Mouse (Mus musculus) testis, adult 2 months (tissue): ENCODE results near the gene Tpi1. TPM values are rescaled to one million over a fixed set of nuclear protein-coding genes. Genes with fewer than 3 reads are reported as not detected.
"Not testable (repeated sequence)": the region's sequence is repeated elsewhere in the genome, so short reads cannot be mapped to it uniquely, and the experiment has no call there.

Experiments
- H3K27ac ChIP-seq: fragments of 200-500 bp; 2 replicates; pipeline ENCODE4 v1.5.1; 2012; ENCODE audit warnings: low read depth, low read length; ENCODE audit not compliant: control insufficient read depth, insufficient read depth
- H3K27me3 ChIP-seq: fragments of 200-500 bp; 2 replicates; pipeline ENCODE4 v1.6.1; 2012; ENCODE audit warnings: mild to moderate bottlenecking, low read length, moderate library complexity; ENCODE audit not compliant: control insufficient read depth, insufficient read depth
- H3K36me3 ChIP-seq: fragments of 200-500 bp; 2 replicates; pipeline ENCODE4 v1.6.1; 2012; ENCODE audit warnings: mild to moderate bottlenecking, low read length; ENCODE audit not compliant: control insufficient read depth, insufficient read depth
- H3K4me1 ChIP-seq: fragments of 200-500 bp; 2 replicates; pipeline ENCODE4 v1.6.1; 2012; ENCODE audit warnings: low read length; ENCODE audit not compliant: control insufficient read depth, insufficient read depth
- H3K4me3 ChIP-seq: fragments of 200-500 bp; 2 replicates; pipeline ENCODE4 v1.5.1; 2012; ENCODE audit warnings: low read depth, mild to moderate bottlenecking, low read length, moderate library complexity, mixed read lengths; ENCODE audit not compliant: control insufficient read depth
- CTCF ChIP-seq: fragments of 200-500 bp; IDR thresholded peaks from 2 replicates; pipeline ENCODE4 v1.5.1; 2012; ENCODE audit warnings: low read depth, mild to moderate bottlenecking, inconsistent platforms, low read length, moderate library complexity; ENCODE audit not compliant: control insufficient read depth, insufficient read depth, insufficient replicate concordance
- POLR2A ChIP-seq: fragments of 200-500 bp; IDR thresholded peaks from 2 replicates; pipeline ENCODE4 v1.6.1; 2012; ENCODE audit warnings: low read depth, mild to moderate bottlenecking, inconsistent platforms, low read length, moderate library complexity; ENCODE audit not compliant: control insufficient read depth
- polyA plus RNA-seq: library from polyadenylated mRNA; depleted of rRNA; stranded (reverse); fragments of >200 nt; gene quantifications from 2 replicates; pipeline ENCODE4 v1.2.3, GENCODE M21; 2012

Tpi1 gene
- polyA plus RNA-seq, 1 experiment, result 473 TPM

DNA sequence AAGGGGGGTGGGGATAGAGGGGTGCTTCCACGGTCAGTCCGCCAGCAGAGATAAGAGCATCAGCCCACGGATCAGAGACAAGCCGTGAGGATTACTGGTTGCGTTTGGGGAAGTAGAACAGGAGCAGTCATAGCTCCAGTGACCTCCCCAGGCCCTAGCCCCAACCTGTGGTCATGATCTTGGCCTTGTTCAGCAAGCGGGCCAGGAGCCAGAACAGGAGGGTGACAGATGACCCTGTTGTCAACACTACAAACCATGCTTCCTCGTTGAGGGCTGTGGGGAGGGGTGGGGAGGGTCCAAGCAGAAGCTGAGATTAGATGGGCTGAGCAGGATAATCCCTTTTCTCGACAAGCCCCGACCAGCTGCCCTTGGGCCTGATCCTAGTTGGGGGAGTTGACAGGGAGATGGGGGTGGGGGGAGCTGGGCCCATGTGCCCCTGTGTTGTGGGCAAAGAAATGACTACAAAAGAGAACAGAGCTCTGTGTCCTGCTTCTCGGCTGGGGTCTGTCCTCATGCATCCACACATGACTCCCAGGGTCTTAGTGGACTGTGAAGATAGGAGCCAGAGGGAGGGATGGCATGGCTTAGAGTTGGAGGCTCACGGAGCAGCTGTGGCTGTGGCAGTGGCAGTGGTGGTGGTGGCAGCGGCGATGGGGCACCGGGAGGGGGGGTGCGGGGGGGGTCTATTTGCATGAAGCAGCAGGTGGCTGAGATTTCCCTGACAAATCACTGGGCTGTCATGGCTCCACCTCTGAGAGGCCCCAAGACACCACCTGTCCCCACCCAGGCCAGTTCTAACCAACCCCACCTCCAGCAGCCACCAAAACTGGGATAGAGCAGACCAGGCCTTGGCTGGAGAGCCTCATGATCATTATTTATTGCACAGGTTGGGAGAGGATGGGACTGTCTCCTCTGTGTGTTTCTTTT lies 26.4 kb upstream of the Tpi1 start, which contains the start of gene Gnb3:
Gene Gnb3 (minus strand): TSS at position 35 of the 927 bp plus-strand sequence.
- no peak within 1 kb of the TSS for H3K4me3 ChIP-seq
- no peaks in the 10 kb centered on the region for H3K27me3 ChIP-seq
- no peaks in the 10 kb centered on the region for H3K4me1 ChIP-seq
- no peaks in the 10 kb centered on the region for H3K36me3 ChIP-seq
- no peak for TF ChIP-seq CTCF
- no peak for TF ChIP-seq POLR2A
- no peak within 1 kb of the TSS for H3K27ac ChIP-seq

DNA sequence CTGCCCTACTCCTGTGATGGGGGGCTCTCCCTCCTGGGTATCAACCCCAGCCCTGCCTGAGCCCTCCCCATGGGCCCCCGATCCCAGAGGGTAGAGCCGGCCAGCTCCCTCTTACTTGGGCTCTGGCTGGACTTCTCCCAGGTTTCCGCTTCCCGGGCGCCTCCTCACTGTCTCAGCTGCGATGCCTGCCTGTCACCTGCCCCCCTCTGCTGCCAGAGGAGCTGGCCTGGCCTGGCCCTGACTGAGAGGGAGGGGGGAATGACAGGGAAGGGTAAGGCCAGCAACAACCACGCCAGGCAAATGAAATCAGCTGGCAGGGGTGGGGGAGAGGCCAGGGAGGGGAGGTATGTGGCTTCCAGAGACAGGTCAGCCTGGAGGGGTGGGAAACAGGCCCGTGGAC lies 25.7 kb upstream of the Tpi1 start:
- Histone ChIP-seq H3K27ac (no peak overlapping the region), H3K4me1 (no peaks in the 10 kb centered on the region), H3K27me3 (no peaks in the 10 kb centered on the region), H3K36me3 (no peaks in the 10 kb centered on the region), H3K4me3 (no peak overlapping the region)
- TF ChIP-seq CTCF, result no peak
- no peak for TF ChIP-seq POLR2A

DNA sequence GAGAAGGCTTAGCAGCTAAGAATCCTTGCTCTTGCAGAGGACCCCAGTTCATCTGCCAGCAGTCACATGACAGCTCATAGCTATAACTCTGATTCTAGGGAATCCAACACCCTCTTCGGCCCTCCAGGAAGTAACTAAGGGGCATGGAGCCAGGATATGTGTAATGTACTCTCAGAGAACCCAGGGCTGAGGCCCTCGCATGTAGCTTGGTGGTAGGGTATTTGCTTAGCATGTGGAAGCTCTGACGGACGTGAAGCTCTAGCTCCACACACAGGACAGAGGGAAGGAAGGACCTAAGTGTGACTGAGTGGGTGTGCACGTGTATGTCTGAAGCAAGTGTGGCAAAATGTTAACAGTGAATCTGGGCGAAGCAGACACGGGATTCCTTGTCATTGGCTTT lies 22.3 kb upstream of the Tpi1 start:
- Histone ChIP-seq H3K27me3 (no peaks in the 10 kb centered on the region), H3K27ac (no peak overlapping the region), H3K4me3 (no peak overlapping the region), H3K36me3 (0 out of 2 replicates have a peak, but pooled peaks cover 1% of the 10 kb centered on the region), H3K4me1 (no peaks in the 10 kb centered on the region)
- TF ChIP-seq CTCF (no peak), POLR2A (no peak)

DNA sequence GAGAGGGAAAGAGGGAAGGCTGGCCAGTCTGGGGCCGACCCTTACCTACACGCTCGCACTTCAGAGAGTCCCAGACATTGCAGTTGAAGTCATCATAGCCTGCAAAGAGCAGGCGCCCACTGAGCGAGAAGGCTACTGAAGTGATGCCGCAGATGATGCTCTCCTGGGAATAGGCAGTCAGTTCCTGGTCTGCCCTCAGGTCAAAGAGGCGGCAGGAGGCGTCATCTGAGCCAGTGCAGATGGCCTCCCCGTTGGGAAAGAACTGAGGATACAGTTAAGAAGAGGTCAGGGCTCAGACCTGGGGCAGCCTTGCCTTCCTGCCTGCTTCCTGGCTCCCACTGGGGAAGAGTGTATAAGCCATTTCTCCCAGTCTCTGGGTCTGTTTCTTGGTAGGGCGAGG lies 21.4 kb upstream of the Tpi1 start:
- H3K4me1 ChIP-seq, result peaks cover under 1% of the 10 kb centered on the region; the same call in 1 of the 2 replicates
- H3K27ac ChIP-seq, result no peak overlapping the region
- no peaks in the 10 kb centered on the region for H3K27me3 ChIP-seq
- peaks cover 3% of the 10 kb centered on the region for H3K36me3 ChIP-seq
- no peak overlapping the region for H3K4me3 ChIP-seq
- TF ChIP-seq POLR2A (no peak), CTCF (no peak)

DNA sequence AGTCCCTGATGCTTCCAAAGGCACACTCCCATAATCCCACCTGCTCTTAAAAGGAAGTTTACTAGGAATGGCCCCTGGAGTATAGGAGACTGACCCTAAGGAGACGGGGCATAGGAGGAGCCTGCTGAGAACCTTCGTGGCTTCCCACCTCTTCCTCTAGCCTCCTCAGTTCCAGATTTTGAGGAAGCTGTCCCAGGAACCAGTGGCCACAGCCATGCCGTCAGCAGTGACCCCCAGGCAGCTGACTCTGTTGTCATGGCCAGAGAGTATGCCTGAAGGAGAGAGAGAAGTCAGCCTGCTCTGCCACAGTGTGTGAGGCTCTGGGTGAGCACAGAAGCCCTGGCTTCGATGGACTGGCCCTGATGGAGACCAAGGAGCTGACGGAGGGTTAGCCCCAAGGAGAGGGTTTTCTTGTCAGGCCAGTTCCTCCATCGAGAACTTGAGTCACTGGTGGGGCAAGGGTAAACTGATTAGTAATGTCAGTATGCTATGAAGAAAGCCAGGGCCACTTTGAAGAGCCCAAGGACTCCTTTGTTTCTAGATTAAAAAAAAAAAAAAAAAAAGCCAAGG lies 20.5 kb upstream of the Tpi1 start:
- Histone ChIP-seq H3K27me3 (no peaks in the 10 kb centered on the region), H3K36me3 (peaks cover 3% of the 10 kb centered on the region), H3K4me1 (peaks cover 4% of the 10 kb centered on the region), H3K27ac (no peak overlapping the region), H3K4me3 (no peak overlapping the region)
- TF ChIP-seq CTCF, result no peak
- no peak for TF ChIP-seq POLR2A

DNA sequence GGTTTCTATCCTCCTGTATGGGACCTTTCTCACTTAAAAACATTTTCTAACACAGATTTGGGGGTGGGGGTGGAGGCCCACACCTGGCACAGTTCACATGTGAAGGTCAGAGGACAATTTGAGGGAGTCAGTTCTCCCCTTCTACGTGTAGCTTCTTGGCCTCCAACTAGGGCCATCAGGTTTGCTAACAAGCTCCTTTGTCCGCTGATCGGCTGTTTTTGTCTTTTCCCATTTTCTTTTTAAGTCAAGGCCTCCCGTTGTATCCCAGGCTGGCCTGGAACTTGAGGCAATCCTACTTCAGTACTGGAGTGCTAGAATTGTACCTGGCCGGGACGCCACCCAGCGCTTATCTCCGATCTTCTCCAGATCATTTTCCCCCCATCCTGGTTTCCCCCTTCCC lies 17.6 kb upstream of the Tpi1 start:
- no peaks in the 10 kb centered on the region for H3K27me3 ChIP-seq
- H3K36me3 ChIP-seq, result peaks cover 3% of the 10 kb centered on the region
- H3K4me1 ChIP-seq, result peaks cover 10% of the 10 kb centered on the region
- H3K4me3 ChIP-seq, result no peak overlapping the region
- H3K27ac ChIP-seq, result no peak overlapping the region
- TF ChIP-seq CTCF (no peak), POLR2A (no peak)

DNA sequence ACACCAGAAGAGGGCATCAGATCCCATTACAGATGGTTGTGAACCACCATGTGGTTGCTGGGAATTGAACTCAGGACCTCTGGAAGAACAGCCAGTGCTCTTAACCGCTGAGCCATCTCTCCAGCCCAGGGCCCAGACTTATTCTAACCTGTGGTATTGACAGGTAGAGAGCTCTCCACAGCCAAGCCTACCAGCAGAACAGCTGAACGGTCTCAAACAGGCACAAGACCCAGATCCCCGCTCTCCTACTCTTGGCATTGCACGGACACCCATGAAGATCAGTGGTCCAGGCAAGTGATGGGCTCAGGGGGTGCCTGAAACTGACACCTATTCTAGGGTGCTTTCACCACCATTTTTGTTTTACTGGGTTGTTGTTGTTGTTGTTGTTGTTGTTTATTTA lies 17.1 kb upstream of the Tpi1 start:
- H3K4me3 ChIP-seq, result peak overlapping the region; percentile 27; the same call in 1 of the 2 replicates
- not testable (repeated sequence) for H3K27ac ChIP-seq, H3K36me3 ChIP-seq, H3K27me3 ChIP-seq, H3K4me1 ChIP-seq
